Mouse (Mus musculus) lung, postnatal 25 days (tissue): Measurements from ENCODE around the gene Ggps1.
"Not testable (repeated sequence)": the region's sequence is repeated elsewhere in the genome, so short reads cannot be mapped to it uniquely, and the experiment has no call there.

Experiments used
- DNase-seq: peaks from one replicate; pipeline ENCODE4 v3.0.0; 2022; ENCODE audit warnings: low spot score

The Ggps1 gene

GRCm38 (mm10) chr13:14038911-14039291 lies 24.4 kb downstream of the Ggps1 start:
- DNase-seq = no peak

DNA sequence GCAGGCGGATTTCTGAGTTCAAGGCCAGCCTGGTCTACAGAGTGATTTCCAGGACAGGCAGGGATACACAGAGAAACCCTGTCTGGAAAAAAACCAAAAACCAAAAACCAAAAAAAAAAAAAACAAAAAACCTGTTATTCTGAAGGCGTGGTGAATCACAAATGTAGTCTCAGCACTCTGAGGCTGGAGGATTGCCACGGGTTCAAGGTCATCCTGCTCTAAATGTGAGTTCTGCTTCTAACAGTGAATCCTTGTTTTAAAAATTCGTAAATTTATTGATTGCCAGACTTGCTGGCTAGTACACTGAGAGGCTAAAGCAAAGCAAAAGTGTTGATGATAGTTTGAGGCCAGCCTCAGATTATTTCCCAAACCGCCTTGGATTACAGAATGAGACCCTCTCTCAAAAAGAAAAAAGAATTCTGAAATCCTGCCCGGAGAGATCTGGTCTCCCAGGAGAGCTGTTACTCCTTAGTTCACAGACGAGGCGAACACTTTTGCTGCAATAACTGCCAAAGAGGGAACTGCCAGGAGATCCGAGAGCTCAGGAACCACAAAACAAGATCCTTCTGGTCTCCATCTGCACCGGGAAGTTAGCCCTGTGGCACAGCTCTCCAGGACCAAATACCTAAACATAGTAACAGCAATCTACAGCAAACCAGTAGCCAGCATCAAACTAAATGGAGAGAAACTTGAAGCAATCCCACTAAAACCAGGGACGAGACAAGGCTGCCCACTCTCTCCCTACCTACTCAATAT lies 27.2 kb downstream of the Ggps1 start:
- DNase-seq = no peak

- not testable (repeated sequence) for DNase-seq
These were observed 27.9 kb downstream of the Ggps1 start for GRCm38 (mm10) chr13:14035352-14035751.

GRCm38 (mm10) chr13:14034073-14034348 lies 29.3 kb downstream of the Ggps1 start:
- peak; percentile 41 for DNase-seq

DNA sequence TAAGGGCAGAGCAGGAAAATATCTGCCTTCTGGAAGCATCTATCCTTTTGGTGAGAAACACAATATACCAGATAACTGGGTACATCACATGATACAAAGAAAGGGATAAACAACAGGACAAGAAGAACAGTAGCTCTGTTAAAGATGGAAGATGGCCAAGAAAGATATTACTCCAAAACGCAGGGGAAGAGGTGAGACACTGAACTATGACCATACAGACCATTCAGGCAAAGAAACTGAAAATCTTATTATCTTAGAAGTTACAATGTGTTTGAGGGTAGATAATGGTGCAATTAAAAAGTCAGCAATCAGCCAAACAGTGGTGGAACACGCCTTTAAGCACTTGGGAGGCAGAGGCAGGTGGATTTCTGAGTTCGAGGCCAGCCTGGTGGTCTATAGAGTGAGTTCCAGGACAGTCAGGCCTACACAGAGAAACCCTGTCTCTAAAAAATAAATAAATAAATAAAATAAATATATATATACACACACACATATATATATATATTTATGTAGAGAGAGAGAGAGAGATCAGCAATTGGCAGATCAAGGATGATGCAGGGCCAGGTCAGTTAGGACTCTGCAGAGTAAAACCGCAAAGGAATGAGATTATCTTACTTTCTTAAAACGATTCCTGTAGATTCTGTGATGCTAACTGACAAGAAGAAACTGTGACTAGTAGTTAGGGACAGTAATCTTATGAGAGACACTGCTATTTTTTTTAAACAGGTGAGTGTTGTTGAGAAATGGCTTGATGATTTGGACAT lies 29.8 kb downstream of the Ggps1 start:
- DNase-seq = no peak

DNA sequence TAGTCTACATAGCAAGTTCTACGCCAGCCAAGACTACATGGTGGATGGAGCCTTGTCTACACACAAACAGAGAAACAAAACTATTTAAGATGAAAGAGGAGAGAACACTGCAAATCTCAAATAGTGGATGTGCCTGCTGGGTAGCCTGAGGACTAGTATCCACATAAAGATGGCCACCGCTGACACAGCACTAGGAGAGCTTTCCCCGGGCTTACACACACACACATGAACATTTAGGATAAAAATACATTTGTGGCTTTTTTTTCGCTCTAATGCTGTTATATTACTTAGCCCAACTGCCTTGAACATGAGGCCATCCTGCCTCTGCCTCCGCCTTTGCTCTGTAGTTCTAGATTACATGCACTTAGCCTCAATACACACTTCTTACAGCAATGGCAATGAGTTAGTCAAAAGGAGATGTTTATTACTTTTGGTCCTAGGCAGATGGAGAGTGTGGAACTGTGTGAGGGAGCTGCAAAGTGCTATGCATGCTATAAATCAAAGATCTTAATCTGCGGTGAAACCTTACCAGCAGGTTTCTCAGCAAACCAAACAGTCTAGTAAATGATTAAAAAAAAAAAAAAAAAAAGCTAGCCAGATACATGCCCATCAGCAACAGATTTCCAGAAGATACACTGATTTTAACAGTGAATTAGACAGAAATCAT lies 37.0 kb downstream of the Ggps1 start:
- no peak for DNase-seq

GRCm38 (mm10) chr13:14025554-14025953 lies 37.7 kb downstream of the Ggps1 start:
- DNase-seq = no peak

GRCm38 (mm10) chr13:14021417-14021816 lies 41.9 kb downstream of the Ggps1 start:
- DNase-seq = not testable (repeated sequence)

DNA sequence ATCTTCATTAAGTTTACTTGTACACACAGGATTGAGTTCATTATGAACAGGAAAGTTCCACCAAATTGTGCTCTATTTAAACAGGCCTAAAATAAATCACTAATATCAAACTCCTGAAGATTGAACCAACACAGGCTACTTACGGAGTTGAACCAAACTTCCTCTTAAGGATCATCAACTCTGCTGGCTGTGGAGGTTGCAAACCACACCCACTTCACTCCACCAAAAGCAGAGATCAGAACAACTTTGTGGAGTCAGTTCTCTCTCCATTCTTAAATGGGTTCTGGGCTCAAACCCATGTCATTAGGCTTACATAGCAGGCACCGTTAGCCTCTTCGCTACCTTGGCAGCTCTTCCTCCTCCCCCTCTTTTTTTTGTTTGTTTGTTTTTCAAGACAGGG lies 44.4 kb downstream of the Ggps1 start:
- DNase-seq = no peak

DNA sequence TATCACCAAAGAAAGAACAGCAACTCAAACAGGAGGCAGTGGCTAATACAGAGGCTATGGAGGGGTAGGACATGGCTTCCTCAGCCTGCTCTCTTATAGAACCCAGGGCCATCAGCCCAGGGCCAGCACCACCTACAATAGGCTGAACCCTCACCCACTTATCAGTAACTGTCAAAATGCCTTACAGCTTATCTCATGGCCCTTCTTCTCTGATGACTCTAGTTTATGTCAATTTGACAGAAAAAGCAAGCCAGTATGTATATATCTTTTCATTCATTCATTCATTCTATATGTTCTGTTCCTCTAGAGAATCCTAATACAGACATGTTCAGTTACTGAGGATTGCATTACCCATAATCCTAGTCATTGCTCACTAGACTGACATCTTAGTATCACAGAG lies 45.0 kb downstream of the Ggps1 start:
- no peak for DNase-seq

- no peak for DNase-seq
These were observed 47.7 kb downstream of the Ggps1 start for GRCm38 (mm10) chr13:14015609-14016008.

DNA sequence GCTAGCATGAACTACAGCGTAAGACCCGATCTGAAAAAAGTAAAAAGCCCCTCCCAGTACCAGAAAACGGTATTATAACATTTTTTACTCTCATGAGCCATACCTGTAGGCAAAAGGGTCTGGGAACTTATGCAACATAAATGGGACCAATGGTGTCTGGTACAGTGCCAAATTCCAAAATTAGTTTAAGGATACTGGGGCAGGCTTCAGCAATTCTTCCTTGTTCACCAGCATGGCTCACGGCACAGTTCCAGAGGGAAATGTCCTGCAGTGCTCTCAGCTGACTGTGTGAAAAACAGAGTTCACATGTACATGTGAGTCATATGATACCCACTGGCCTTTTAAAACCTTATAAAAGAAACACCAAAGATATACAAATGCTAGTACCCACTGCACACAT lies 48.7 kb downstream of the Ggps1 start:
- DNase-seq = no peak

DNA sequence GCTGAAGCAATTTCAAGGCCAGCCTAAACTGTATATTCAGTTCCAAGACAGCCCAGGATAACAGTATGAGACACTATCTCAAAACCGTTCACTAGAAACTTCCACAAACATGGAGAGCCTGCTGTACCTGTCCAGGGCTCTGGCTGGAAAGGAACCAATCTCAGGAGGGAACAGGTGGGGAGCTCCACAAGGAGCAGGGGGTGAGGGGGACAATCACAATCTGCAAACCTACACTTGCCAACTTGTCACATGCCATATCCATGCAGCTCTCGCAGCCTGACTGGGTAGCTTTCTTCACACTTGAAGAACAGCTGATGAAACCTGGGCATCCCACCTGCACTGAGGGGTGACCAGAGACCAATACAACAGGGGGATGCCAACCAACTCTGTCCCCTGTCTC lies 49.3 kb downstream of the Ggps1 start:
- DNase-seq = no peak

DNA sequence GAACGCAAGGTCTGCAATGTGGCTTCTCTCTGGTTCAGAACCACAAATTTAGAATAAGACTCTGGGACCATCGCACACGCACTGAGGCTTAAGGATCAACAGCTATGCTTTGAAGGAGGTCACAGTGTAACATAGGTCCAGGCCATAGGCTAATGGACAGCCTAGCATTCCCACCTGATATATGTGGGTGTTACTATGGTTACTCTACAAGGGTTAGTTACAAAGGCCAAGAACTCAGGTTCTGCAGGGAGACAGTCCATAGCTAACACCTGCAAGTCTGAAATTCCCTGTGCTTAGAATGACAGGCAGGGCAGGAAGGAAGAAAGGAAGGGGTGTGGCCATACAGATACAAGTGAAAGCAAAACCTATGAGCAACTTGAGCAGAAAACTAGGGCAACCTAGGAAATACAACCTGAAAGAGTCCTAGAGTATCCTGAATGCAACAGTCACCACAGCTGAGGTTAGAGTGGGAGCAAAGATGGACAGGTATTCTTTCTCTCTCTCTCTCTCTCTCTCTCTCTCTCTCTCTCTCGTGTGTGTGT lies 51.8 kb downstream of the Ggps1 start:
- no peak for DNase-seq

- DNase-seq = no peak
These were observed 57.2 kb downstream of the Ggps1 start for GRCm38 (mm10) chr13:14006056-14006455.

DNA sequence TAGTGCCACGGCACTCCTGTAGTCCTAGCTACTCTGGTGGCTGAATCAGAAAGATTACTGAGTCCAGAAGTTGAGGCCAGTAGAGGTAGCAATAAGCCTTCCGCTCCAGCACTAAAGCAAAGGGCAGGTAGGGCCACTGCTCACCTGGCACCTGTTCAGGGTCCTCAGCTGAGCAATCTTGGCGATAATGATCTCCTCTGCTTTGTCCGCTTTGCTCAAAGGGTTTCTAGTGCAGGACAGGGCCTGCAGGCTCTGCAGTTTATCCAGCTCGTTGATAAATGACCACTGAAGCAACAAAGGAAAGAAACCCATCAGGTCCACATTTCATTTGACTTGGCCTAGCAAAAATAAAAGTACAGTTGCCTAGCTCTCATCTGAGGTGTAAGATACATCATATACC lies 58.3 kb downstream of the Ggps1 start:
- DNase-seq = no peak

DNA sequence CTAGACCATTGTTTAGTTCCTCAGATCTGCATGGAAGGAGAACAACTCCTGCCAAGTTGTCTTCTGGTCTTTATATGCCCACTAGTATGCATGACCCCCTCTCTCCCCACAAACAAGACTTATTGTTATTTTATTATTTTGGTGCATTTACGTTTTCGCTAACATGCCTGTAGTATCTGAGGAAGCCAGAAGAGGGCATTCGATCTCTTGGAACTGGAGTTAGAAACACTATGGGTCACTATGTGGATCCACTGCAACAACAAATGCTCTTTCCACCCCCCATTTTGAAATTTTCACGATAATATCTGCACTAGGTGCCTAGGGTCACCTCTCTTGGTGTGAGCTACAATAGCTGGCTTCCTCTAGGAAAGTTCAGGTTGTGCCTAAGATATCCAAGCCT lies 59.2 kb downstream of the Ggps1 start:
- DNase-seq = no peak

- DNase-seq = no peak
These were observed 60.6 kb downstream of the Ggps1 start for GRCm38 (mm10) chr13:14002706-14003105.
